Mouse (Mus musculus): ENCODE measurements at regions not wholly inside any gene's neighbourhood (a gene's known extent, or its start where the extent isn't known, plus 50 kb on each side); places are given as distances from the start of the nearest gene placed in this dataset.

DNA sequence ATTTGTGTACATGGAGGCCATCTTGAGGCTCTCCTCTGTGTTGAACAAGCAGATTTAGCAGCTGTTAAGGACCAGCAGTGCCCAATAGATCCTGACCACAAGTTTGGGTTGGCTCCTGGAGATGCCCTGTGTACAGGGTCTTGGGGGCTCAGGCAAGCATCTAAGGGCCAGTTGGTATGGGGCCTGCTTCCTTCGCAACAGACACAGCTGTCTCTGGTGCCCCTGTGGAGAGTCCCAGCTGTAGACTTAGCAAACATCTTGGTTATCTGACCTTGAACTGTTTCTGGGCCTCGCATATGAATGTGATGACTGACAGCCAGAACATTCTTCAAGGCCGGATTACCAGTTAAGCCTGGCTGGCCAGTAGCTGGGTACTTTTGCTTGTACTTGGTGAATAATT lies 135.4 kb upstream of the Runx1 start:
- no peak for TF ChIP-seq CTCF (conservative IDR thresholded peaks at IDR 0.05; ENCODE audit: low read length)
- TF ChIP-seq POU5F1 (IDR thresholded peaks at IDR 0.05; ENCODE audit: borderline replicate concordance, low read length): no peak
- no peak for TF ChIP-seq NANOG (IDR thresholded peaks at IDR 0.05; ENCODE audit: borderline replicate concordance, low read length)

Measured in E14TG2a.4 (cell line).